Mouse (Mus musculus) common myeloid progenitor, adult 5-6 weeks (primary cell): ENCODE measurements at regions not wholly inside any gene's neighbourhood (a gene's known extent, or its start where the extent isn't known, plus 50 kb on each side); places are given as distances from the start of the nearest gene placed in this dataset.

ENCODE experiments used
- ATAC-seq: replicated peaks from 2 replicates; pipeline ENCODE4 v1.8.0; 2016; ENCODE audit warnings: low read depth, mild to moderate bottlenecking, moderate TSS enrichment, inconsistent platforms; ENCODE audit not compliant: poor library complexity, severe bottlenecking

DNA sequence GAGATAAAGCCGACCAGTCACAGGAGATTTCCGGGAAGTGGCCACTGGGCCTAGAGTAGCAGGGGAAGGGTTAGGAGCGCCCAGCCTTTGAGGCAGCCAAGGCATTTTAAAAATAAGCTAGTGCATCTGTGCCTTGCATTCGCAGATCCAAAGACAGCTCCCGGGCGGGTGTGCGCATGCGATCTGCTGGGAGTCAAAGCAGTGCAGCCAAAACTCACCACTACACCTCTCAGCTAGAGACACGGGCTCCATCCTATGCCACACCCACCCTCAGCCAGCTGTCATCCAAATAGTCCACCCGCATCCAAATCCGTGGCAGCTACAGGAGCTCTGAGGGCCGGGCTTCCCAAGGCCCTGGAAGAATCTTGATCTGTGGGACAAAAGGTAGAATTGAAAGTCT is 220.2 kb upstream of the Sulf2 start:
- no peak for ATAC-seq

DNA sequence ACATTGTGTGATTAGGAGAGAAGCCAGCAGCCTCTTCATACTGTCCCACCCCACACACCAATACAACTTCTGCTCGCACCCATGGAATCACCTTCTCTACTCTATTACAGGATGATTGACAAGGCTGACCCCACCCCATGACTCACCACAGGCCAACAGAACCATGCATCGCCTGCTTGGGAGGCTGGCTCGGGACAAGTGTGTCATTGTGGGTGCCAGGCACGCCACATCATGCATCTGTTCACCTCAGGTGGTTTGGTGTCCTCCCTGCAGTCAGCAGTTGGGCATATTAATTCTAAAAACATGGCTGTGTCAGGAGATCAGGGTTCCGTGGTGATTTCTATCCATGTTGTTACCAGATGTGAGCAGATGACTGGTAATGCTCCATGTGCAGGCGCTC is 215.3 kb upstream of the Sulf2 start:
- ATAC-seq: no peak

DNA sequence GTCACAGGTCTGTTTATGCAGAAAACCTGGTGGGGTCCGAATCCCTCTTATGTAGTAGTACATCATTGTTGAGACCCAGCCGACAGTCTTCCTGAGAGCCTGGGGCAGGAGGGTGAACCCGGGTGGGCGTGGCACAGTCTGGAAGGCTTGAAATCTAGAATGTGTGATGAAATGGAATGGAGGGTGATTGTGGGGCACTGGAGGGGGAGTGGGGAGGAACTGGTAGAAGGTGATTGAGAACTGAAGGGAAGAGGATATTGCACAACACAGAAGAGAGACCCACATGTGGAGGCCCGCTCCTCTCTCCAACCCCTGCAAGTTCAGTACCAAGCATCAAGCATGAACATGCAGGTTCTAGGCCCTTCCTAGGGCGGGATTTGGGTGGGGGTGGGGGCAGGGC is 206.2 kb upstream of the Sulf2 start:
- ATAC-seq: peak; percentile 62

DNA sequence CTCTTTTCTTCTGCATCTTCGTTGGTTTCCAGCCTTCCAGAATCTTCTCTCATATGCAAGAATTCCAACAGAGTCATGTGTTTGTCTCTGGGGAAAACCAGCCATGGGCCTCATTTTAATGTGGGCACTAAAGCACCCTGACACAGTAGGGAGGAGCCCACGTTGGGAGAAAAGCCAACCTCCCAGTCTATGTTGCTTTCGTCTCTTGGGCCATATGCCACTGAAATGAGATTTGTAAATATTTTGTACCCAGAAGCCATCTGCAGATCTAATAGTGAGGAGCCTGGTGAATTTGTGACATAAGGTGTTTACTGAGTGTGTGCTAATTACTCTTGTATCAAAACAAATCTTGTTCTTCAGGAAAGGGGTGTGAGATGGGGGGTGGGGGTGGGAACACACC is 205.3 kb upstream of the Sulf2 start:
- ATAC-seq: no peak

DNA sequence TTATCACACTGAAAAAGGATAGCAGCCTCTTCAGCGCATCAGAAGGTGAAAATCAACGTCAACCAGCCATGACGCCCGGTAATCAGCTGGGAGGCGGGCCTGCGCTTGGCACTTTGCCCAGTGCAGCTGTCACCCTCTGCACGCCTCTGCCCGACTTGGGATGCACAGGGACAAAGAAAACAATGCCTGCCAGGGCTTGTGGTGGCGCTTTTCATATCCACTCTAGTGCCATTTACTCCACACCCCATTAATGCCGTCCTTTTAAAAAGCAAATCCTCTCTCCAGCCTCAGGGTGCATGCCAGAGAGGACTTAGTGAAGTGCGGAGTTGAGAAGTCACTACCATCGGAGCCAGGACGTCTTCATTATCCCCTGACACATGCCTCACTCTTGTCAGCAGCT is 204.5 kb upstream of the Sulf2 start:
- ATAC-seq: no peak

DNA sequence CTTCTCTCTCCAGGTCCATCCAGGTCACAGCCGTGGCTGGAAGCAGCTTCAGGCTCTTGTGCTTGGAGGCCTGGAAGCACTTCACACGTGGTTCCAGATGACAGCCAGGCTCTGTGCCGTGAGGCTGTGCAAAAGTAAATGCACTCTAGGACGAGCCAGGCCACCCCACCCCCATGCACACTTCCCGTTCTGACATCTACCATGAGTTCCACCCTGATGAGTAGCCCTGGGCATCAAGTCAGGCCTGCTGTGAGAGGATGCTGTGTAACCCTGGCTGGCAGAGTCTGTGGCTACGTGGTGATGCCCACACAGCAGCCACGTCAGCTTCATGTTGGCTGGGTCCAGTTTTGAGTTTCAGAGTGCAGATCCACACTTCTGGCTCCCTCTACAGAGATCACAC is 202.4 kb upstream of the Sulf2 start:
- peak; percentile 79 for ATAC-seq

DNA sequence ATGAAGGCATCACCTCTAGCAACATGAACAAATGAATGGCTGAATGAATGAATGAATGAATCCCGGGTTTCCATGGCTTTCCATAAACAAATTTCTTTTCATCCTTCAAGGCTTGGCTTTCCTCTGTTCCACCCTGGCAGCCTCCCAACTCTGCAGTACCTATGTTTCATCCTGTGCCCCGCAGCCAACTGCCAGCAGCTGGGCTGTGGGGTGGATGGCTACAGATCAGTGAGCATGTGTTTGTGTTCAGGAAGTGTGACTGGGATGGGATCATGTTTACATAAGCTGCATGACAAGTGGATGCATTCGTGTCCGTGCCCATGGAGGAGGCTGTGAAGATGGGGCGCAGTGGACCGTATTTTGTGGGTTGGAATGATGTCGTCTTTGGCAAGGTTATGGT is 200.5 kb upstream of the Sulf2 start:
- ATAC-seq: no peak

DNA sequence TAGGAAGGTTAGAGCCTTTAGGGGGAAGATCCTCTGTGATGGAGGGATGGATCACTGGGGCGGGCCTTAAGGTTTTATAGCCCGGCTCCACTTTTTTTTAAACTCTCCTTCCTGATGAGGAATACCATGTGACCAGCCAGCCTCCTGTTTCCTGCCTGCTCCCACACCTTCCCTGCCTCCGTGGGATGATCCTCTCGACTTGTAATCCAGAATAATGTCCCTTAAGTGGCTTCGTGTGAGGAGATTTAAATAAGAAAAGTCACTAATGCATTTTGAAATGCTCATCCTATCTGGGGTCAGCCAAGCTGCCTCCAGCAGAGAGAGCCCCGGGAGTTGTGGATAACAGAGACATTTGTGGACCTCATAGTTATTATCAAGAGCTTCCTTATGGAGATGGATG is 200.0 kb upstream of the Sulf2 start:
- ATAC-seq: no peak

DNA sequence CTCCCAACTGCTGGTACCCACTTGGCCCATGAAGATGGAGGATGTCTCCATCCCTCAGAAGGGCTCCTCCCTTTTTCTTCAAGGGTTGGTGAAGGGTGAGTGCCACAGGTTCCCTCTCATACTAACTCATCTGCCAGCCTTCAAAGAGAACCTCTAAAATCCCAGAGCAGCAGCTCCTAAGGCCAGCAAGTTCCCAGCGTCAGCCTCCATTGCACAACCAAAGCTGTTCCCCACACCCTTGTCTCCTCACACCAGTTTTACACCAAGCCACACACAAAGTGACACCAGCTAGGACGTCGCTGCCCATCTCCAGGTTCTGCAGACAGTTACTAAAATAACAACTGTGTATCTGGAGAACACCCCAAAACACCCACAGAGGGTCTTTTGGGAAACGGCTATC is 198.9 kb upstream of the Sulf2 start:
- ATAC-seq: no peak

DNA sequence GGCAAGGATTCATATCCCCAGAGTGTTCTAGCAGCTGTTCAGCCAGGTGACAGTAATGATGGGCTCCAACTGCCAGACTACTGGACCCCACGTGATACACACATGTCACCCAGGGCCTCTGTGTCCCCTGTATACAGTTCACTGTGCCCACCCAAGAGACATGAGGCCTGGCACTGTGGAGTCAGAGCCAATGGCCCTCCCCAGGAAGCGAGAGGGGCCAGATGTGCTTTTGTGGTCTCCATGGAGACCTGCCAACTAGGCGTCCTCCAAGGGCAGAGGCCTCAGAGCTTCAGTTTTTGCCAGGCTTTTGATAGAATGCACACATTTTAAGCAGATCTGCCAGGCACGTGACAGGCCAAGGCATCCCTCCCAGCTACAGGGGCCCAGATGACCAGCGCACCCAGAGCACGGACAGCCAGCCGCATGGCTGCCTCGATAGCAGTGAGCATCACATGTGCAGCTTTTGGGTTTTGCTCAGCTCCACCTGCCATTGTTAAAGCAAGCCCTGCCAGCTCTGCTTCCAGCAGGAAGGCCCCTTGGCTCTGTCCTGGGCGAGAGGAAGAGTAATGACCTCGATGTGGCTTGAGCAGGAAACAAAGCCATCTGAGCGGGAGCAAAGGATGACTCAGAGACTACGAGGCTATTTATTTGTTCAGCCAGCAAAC is 198.1 kb upstream of the Sulf2 start:
- peak; percentile 36 for ATAC-seq

DNA sequence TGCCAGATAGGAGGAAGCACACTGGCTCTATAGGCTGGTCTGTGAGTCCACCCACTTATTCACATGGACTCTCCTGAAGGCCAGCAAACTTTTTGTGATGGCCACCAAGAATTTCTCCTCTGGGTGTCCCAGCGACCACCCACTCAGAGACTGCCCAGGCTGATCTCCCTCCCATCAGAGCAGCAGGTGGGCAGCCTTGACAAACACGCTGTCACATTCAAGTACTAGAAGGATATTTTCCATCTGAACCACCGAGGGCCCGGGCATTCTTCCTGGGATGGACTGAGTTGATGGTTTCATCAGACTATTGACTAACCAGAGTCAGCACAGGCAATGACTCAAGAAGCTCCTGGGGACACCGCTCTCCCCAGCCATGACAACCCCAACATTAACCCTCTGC is 196.5 kb upstream of the Sulf2 start:
- ATAC-seq: no peak

DNA sequence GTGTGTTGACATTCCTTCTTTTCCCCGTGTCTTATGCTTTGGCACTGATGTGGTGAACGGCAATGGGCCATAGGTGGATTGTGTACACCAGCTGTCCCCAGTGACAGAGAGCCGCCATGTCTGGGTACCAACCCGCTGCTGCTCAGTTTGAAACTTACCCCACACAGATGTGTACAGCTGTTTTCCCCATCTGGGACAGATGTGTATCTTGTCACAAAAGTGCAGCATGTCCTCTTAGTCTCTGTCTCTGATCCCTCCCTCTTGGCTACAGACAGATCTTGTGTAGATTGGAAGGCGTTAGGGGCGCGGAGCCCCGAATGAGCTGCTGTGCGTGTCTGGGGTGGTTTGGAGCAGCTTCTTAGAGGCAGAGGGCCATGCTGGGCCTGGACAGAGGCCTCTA is 196.1 kb upstream of the Sulf2 start:
- ATAC-seq: no peak

DNA sequence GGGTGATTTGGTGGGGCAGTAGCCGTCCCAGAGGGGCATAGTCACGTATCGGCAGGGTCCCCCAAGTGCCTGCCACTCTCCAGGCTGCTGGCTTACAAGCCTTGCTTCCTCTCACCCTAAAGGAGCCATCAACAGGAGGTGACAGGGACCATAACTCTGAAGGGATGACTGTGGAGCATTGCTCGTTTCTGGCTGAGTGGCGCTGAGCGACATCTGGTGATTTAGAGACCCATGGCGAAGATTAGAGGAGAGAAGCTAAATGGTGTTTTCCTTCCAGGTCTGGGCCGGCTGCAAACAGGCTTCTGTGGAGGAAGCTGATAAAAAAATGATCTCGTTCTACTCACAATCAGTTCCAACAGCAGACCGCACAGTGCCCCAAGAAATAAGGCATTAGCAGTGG is 193.2 kb upstream of the Sulf2 start:
- ATAC-seq: peak; percentile 69

DNA sequence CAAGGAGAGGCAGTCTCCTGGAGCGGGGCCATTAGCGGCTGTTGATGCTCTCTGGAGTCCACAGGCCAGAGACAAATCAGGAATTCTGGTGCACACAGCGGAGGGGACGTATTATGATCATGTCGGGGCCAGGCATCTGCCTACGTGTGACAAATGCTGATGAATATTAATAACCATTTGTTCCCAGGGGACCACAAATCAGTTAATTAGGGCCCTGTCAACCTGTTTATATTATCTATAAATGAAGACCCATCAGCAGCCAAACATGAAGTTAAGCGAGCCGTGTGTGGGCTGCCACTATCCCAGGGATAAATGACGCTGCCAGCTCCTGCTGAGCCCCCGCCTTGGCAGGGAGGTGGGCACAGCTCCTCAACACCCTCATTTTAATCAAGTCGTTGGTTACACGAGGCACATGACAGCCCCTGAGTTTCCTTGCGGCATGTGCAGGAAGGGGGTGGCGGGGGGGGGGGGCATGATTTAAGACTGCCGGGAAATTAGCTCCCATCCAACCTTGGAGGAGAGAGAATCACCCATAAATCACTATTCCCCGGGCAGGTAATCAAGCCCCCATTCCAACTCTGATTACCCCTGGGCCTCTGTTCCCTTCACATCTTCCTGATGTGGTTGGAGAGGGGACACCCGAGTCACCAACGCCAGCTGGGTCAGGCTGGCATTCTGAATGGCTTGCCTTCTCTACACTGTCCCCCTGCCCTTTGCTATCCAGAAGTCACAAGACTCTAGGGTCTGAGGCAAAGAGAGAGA is 191.1 kb upstream of the Sulf2 start:
- no peak for ATAC-seq

DNA sequence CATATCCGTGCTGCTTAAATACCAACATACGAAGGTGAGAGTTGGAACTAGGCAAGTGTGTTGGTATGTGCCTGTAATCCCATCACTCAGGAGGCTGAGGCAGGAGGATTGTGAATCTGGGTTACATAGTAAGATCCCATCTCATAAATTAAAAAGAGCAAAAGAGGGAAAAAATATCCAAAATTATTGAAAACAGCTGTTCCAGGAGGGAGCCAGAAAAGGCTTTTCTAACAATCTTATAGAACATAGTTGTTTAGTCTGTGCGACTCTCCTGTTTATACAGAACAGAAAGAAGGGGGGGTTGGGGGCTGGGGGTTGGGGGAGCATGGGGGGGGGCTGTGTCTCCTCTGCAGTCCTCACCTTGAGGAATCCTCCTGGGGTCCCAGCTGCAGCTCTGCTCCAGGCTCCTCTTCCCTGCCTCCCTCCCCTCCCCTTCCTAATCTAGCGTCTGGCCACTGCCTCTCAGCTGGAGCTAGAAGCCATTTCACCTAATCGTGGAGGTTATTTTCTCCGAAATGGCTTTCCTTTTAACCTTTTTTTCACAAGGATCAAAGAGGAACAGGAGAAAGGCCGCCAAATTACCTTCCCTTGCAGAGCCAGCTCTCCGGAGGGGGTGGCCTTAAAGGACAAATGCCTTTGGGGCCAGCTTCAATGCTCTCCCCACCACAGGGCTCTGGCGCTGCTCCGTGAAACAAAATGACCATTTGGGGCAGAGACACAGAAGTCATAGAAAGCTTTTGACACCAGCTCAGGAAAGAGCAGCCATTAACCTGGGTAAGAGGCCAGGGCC is 188.3 kb upstream of the Sulf2 start:
- no peak for ATAC-seq

DNA sequence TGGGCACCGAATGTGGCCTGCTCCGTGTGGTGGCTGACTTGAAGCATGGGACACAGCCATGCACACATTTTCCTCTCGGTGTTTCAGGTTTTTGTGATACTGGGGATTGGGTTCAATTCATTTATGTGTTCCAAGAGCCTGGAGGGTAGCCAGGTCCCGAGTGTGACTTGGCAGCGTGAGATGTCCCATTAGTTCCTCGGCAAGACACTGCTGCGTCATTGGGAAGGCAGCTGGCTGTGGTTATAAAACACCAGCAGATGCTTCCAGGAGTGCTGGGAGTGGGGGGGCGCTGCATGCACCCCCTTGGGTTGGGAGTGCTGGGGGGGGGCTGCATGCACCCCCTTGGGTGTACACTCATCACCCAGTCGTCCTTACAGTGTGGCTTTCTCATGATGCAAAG is 186.9 kb upstream of the Sulf2 start:
- no peak for ATAC-seq

DNA sequence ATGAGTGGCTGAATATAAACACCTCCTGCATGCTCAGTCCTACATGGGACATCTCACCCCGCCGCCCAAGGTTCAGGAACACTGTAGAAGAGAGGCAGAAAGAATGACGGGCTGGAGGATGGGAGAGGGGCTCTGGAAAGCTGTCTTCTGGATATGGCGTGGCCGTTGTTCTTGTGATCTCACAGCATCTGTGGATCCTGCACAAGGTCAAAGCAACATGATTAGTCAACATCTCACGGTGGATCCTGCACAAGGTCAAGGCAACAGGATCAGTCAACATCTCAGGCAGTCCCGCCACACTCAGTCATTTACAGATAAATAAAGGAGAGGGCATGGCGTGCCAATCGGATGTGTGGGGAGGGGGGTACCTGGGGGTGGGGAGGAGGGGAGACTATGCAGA is 184.7 kb upstream of the Sulf2 start:
- no peak for ATAC-seq

DNA sequence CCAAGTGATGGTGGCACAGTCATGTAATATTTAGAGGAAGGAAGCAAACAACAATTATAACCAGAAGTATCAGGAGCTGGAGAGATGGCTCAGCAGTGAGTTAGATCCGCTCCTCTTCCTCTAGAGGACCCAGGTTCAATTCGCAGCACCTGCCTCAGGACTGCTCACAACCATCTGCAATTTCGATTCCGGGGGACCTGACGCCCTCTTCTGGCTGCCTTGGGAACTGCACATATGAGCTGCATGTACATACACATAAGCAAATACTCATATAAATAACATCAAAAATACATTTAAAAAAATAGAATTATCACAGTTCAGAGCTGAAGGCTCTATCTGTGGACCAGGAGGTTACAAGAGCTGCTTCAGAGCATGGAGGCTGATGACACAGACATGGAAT is 184.0 kb upstream of the Sulf2 start:
- ATAC-seq: no peak

DNA sequence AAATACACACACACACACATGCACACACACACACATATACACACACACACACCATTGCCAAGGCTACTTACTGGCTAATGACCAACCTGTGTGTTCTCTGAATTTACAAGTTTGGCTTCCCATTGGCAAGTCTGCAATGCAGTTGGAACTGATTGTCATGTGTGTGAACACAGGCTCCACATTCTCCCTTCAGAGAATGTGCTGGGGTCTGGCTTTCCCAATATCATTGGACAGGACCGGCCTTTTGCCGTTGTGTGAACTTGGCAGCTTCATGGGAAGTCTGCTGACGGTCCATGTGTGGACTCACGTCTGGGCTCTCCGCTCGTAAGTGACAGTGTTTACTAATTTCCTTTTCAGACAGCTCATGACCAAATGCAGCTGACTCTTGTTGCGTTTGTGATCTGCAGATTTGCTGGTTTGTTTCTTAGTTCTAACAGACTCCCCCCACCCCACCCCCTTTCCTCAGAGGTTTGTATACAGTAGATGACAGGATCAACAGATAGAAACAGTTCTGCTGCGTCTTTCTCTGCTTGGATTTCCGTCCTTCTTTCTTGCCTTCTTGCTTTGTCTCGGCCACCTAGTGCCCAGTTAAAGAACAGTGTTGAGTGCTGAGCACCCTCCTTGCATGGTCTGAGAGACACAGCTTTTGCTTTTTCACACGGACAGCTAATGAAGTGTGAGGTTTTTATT is 183.1 kb upstream of the Sulf2 start:
- ATAC-seq: no peak

DNA sequence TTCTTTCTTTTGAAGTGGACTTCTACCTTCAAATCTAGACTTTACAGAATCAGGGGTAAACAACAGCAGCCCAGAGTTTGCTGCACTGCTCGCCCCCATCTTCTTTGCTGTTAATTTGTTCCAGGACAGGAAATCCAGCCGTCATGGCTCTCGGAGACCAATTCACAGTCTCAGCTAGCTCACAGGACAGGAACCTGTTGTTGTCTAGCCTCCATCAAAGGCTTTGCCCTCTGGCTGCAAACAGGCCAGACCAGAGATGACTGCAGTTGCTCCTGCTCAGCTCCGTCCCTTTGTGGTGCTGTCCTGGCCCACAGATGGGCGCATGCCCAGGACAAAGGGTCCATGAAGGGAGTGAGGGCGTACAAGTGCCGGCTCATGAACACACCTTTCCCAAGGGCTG is 182.2 kb upstream of the Sulf2 start:
- no peak for ATAC-seq

DNA sequence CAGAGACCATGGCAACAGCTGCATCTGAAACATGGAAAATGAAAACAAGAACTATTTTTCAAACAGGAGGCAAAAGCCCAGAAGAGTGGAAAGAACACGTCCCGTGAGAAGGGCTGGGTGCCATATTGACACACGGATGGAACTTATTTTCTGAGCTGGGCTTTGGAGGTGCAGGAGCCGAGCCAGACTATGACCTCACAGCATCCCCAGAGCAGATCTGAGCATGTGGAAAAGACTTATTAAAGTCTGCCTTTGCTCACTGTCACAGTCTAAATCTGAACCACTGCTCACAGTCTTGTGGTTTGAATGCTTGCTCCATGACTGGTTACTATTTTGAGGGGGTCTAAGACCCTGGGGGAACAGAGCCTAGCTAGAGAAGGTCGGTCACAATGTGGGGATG is 180.2 kb upstream of the Sulf2 start:
- no peak for ATAC-seq
